Mouse (Mus musculus) hindlimb bud, embryonic 11.5 days (tissue): Measurements from ENCODE around the gene Hnrnpu.
"Not testable (repeated sequence)": the region's sequence is repeated elsewhere in the genome, so short reads cannot be mapped to it uniquely, and the experiment has no call there.

Source experiments
- DNase-seq: peaks from one replicate; pipeline ENCODE4 v3.0.0-alpha.2; 2012; ENCODE audit warnings: low read depth, low spot score; ENCODE audit errors: extremely low spot score

The Hnrnpu gene

DNA sequence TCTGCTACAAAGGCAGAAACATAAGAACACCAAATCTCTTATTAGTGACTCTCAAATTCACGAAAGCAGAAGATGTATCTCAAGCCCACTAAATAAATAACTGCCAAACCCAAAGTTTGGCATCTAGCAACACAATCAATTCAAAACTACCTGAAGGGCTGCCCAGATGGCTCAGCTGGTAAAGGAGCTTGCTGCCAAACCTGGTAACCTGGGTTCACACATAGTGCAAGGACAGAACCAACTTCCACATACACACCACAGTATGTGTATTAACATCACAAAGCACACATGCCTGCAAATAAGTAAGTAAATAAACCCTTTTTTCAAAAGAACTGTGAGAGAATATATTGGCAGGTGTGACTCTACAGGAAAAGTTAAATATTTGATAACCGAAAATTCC, 23.4 kb downstream of the Hnrnpu start:
- no peak for DNase-seq

DNA sequence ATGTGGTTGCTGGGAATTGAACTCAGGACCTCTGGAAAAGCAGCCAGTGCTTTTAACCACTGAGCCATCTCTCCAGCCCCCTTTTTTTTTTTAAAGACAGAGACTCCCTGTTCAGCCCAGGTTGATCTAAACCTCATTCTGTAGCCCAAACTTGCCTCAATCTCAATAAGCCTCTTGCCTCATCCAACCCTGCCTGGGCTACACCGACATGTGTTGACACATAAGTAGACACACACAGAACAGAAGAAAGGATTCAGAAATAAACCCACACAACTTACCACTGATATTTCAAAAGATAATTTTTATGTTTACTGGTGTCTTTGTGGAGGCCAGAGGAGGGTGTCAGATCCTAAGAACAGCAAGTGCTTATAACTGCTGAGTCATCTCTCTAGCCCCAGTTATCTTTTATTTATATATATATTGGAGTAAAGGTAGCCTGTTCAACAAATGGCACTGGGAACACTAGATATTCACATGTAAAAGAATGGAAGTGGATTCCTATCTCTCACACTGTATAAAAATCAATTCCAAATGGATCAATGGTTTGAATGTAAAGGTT, 24.5 kb downstream of the Hnrnpu start:
- no peak for DNase-seq

DNA sequence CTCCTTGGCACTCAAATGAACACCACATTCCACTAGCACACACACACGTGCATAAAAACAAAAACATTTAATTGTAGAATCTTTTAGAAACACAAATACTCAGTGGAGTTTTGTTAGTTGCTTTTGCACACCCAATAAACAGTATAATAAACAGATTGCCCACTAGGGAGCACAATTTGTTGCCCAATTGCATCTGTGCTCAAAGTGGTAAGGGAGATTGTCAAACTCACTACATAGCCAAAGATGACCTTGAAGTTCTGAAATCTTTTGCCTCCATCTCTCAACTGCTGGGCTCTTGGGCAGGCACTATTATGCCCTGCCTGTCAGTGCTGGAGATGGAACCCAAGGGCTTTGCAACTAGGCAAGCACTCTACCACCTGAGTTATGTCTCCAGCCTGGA, 27.5 kb downstream of the Hnrnpu start:
- no peak for DNase-seq

DNA sequence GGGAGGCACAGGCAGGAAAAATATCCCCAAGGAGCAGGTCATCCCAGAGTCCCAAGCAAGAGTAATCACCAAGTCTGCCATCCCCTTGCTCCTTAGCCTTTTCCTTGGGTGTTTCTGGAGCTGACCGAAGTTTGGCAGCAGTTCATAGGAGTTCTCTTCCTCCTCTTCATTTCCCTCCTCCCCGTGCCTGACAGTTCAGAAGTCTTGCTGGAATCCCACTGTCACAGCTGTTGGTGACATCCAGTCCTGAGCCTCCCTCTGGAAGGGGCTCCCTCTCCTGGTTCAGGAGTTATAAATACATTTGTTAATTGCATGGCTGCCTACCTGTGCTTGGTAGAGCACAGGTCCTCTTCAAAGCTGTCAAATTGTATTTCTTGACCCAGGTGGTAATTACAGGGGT, 28.1 kb downstream of the Hnrnpu start:
- DNase-seq = no peak

DNA sequence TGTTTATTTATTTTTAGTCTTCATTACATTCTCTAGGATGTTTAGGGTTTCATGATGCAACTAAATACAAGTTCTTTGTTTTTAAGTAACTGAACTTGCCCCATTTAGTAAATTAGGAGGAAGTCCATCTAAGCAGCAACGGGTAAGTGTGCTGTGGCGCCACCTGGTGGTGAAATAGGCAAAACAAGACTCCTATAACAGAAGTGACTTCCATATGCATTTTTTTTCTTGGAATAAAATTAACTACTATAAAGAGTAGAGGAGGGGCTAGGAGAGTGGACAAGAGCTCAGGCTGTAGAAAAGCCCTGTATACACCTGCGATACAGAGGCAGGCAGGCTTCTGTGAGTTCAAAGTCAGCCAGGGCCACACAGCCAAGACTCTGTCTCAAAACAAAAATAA, 34.2 kb downstream of the Hnrnpu start:
- DNase-seq = no peak

DNA sequence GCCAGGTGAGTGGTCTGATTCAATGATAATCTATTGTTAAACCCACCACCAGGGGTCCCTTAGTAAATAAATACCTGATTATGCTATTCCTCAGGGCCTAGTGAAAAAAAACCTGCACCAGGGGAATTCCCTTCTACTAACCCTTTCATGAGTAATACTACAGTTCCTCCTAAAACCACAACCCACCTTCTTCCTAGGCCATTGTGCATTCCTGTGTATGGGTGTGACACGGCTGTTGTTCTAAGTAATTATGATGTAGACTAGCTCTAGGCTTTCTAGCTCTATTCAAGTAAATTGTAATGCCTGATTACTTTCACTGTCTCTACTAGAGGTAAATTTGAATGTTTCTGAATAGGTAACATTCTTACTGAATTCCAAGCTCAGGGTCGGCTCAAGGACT, 36.3 kb downstream of the Hnrnpu start:
- not testable (repeated sequence) for DNase-seq

DNA sequence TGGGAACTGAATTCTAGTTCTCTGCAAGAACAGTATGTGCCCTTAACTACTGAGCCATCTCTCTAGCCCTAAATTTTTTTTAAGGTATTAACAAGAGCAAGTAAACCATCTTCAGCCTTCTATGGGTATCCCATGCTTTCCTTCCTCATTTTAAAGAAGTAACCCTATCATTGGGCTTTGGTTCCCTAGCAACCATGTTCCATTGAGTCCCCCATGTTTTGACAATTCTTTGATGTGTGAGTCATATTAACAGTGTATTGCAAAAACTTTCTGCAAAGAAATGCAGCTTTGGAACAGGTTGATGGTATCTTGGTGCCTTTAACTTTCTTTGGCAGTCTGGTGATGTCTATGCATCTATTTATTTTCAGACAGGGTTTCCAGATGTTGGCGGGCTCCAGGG, 43.5 kb downstream of the Hnrnpu start:
- no peak for DNase-seq

DNA sequence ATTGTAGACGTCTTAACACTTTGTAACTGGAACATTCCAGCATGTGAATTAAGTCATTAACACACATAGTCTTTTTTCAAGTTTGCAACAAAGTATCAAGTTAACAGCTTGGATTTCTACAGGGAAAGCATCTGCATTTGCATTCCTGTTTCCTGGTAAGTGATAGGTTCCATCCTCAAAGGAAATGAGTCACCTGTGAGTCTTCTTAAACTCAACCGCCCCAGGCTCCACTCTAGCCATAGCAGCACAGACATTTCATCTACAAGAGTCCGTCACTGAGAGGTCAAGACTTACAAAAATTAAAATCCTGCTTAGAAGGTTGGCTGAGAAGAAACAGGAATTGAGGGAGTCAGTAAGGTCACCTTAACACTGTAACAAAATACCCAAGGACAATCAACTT, 45.9 kb downstream of the Hnrnpu start:
- DNase-seq = no peak

DNA sequence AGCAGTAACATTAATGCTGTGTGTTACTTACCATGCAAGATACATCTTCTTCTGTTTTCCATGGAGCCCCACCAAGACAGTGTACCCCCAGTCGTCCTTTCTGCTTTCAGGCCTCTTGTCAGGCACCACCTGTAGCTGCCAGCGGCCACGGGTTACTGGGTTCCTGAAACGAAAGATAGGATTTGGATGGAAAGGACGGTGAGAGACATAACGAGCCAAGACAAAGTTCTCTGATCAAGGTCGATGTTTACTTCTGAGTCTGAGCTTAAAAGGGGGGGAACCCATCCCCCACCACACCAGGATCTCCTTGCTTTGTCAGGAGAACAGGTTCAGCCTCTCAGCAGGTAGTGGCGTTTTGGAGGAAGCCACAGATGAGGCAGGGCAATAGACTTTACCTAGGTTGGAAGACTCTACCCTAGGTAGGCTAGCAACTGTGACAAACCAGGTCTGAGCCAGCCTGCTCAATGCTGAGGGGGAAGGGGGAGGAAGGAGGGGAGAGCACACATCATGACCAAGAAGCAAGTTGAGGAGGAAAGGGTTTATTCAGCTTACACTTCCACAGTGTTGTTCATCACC, 49.9 kb downstream of the Hnrnpu start:
- DNase-seq = no peak

DNA sequence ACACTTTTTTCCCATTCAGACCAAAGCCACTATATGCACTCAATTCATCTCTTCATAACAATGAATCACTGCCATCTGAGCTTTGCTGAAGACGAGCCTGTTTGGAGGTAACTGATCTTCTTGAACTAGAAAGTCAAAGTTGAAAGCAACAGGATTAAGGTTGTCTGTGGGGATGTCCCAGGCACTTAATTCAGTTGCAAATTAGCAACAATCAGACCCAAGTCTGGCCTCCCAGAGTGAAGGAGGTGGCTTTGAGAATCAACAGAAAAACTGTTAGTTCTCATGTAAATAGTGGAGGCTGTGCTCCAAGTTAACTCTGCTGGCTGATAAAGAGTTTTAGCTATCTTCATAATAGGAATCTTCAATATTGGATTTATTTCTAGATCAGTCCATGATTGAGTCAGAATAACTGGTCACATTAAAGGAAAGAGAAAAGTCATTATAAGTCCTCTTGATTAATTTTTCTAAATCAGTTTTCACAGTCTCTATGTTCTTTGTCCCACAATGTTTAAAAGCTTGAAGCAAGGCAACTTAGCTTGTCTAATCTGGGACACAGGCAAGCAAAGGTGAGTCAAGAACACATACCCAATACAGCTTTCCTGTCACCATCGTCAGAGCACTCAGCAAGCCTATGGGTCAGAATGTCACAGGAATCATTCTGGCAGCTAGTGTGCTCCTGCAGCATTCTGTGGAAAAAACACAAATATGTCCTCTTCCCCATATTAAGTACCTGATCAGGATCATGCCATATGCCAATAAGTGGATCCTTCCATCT, 53.5 kb downstream of the Hnrnpu start:
- DNase-seq = no peak

DNA sequence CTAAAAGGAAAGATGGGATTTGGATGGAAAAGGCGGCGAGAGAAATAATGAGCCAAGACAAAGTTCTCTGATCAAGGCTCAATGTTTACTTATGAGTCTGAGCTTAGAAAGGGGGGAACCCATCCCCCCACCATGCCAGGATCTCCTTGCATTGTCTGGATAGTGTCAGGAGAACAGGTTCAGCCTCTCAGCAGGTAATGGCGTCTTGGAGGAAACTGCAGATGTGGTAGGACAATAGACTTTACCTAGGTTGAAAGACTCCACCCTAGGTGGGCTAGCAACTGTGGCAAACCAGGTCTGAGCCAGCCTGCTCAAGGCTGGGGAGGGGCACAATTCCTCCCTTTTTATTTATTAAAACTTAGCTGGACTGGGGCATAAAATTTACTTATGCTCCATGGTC, 54.3 kb downstream of the Hnrnpu start:
- not testable (repeated sequence) for DNase-seq

DNA sequence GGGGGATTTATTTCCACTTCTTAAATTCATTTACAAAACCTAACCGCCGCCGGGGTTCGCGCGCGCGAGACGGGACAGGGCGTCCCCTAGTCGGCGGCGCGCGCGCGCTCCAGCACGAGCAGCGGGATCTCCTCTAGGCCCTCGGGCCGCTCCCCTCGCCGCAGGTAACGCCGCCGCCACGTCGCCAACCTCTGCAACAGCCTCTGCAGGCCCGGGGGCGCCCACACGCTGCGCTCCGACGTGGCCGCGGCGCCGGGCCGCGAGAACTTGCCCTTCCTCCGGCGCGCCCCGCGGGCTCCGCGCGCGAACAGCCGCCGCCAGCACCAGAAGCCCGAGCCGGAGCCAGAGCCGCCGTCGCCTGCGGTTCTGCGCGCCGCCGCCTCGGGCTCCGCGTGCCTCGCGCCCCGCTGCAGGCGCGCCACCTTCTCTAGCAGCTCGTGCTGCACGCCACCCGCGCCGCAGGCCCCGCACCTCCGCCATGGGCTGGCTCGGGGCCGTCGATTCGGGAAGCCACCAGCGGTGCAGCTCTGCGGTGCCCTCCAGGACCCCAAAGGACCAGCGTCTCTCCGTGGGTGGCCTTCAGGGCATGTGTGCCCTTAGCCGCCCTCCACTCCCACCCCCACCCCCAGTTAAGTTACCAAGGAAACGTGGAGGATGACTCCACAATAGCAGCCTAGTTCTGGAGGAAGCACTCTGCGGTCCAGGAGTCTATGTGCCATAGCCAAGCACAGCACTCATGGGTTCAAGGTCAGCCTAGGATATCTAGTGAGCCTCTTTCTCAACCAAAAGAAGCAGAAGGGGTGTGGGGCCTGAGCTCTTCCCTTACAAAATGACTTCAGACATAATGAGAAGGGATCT, 61.3 kb downstream of the Hnrnpu start:
- DNase-seq = no peak

DNA sequence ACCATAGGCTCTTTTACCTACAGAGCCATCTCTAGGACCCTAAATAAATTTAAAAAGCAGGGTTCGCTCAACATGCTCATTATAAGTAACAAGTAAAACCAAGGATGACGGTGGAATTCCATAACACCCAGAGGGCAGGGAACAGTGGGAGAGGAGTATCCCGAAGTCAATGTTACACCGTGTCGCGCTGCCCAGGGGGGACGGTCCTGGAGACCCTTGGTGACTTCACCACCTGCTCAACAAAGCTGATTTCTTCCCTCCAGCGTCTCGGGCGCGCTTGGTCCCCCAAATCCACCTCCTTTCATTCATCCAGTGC, 61.9 kb downstream of the Hnrnpu start:
- no peak for DNase-seq

DNA sequence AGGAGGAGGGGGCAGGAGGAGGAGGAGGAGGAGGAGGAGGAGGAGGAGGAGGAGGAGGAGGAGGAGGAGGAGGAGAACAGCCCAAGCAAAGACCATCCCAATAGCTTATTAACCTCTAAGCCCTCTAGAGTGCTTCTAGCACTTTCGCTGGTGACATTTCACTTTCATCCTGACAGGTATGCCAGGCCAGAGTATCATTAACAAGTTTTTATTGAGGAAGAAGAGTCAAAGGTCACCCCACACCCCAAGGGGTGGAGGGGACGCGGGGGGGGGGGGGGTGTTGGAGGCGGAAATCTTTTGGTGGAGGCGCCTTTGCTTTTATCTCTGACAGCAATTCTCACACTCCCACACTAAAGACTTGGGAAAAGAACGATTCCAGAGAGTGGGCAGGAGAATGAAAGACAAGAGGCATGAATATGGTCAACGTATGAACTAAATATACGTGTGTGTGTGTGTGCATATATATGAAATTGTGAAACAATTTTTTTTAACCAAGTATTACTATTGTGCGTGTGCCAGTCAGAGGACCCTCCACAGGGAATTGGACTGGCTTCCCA, 62.3 kb downstream of the Hnrnpu start:
- no peak for DNase-seq
